Mouse (Mus musculus): ENCODE measurements at regions not wholly inside any gene's neighbourhood (a gene's known extent, or its start where the extent isn't known, plus 50 kb on each side); places are given as distances from the start of the nearest gene placed in this dataset.

GRCm38 (mm10) chr9:117904621-117905020 is 135.7 kb upstream of the Azi2 start:
- no peak overlapping the region for H3K27ac ChIP-seq
- no peaks in the 10 kb centered on the region for H3K27me3 ChIP-seq
- no peak overlapping the region for H3K4me3 ChIP-seq (replicated peaks)
- H3K36me3 ChIP-seq (replicated peaks): no peaks in the 10 kb centered on the region
- H3K9me3 ChIP-seq: no peaks in the 10 kb centered on the region
- H3K9ac ChIP-seq: no peak overlapping the region
- H3K4me2 ChIP-seq: no peak overlapping the region
- 90% methylated on average over 8 of the region's 8 CpGs for WGBS
- no peak for ATAC-seq (ENCODE audit: low FRiP score)
- H3K4me1 ChIP-seq: no peaks in the 10 kb centered on the region

- no peak overlapping the region for H3K4me2 ChIP-seq
- H3K9me3 ChIP-seq: no peaks in the 10 kb centered on the region
- ATAC-seq (ENCODE audit: low FRiP score): no peak
- no peaks in the 10 kb centered on the region for H3K36me3 ChIP-seq (replicated peaks)
- H3K4me1 ChIP-seq: no peaks in the 10 kb centered on the region
- no peak overlapping the region for H3K27ac ChIP-seq
- H3K9ac ChIP-seq: no peak overlapping the region
- H3K27me3 ChIP-seq: no peaks in the 10 kb centered on the region
- 54% methylated on average over 4 of the region's 4 CpGs for WGBS
- H3K4me3 ChIP-seq (replicated peaks): no peak overlapping the region
Measured at GRCm38 (mm10) chr9:117903025-117903424, 137.3 kb upstream of the Azi2 start.

GRCm38 (mm10) chr9:117902239-117902939 is 137.9 kb upstream of the Azi2 start:
- Histone ChIP-seq H3K36me3 (replicated peaks) (no peaks in the 10 kb centered on the region), H3K9me3 (no peaks in the 10 kb centered on the region), H3K9ac (no peak overlapping the region), H3K4me3 (replicated peaks) (no peak overlapping the region), H3K27ac (no peak overlapping the region), H3K4me1 (no peaks in the 10 kb centered on the region), H3K4me2 (no peak overlapping the region), H3K27me3 (no peaks in the 10 kb centered on the region)
- no peak for ATAC-seq (ENCODE audit: low FRiP score)
- WGBS: 92% methylated on average over 20 of the region's 20 CpGs

GRCm38 (mm10) chr9:117900631-117901030 is 139.7 kb upstream of the Azi2 start:
- H3K4me3 ChIP-seq (replicated peaks): no peak overlapping the region
- no peak for ATAC-seq (ENCODE audit: low FRiP score)
- no peak overlapping the region for H3K4me2 ChIP-seq
- no peaks in the 10 kb centered on the region for H3K9me3 ChIP-seq
- no peaks in the 10 kb centered on the region for H3K36me3 ChIP-seq (replicated peaks)
- 93% methylated on average over 12 of the region's 12 CpGs for WGBS
- H3K27ac ChIP-seq: no peak overlapping the region
- H3K4me1 ChIP-seq: no peaks in the 10 kb centered on the region
- no peak overlapping the region for H3K9ac ChIP-seq
- no peaks in the 10 kb centered on the region for H3K27me3 ChIP-seq

- Histone ChIP-seq H3K27ac (no peak overlapping the region), H3K4me3 (replicated peaks) (no peak overlapping the region), H3K27me3 (no peaks in the 10 kb centered on the region), H3K9me3 (no peaks in the 10 kb centered on the region), H3K9ac (no peak overlapping the region), H3K36me3 (replicated peaks) (no peaks in the 10 kb centered on the region), H3K4me2 (no peak overlapping the region), H3K4me1 (no peaks in the 10 kb centered on the region)
- WGBS: 88% methylated on average over 8 of the region's 8 CpGs
- no peak for ATAC-seq (ENCODE audit: low FRiP score)
Measured at GRCm38 (mm10) chr9:117896517-117896916, 143.8 kb upstream of the Azi2 start.

- H3K27me3 ChIP-seq: no peaks in the 10 kb centered on the region
- WGBS: 84% methylated on average over 6 of the region's 6 CpGs
- no peak for ATAC-seq (ENCODE audit: low FRiP score)
- no peaks in the 10 kb centered on the region for H3K9me3 ChIP-seq
- no peak overlapping the region for H3K4me3 ChIP-seq (replicated peaks)
- H3K36me3 ChIP-seq (replicated peaks): no peaks in the 10 kb centered on the region
- no peak overlapping the region for H3K9ac ChIP-seq
- no peak overlapping the region for H3K4me2 ChIP-seq
- no peak overlapping the region for H3K27ac ChIP-seq
- H3K4me1 ChIP-seq: no peaks in the 10 kb centered on the region
Measured at GRCm38 (mm10) chr9:117892601-117893000, 147.7 kb upstream of the Azi2 start.

- Histone ChIP-seq H3K27me3 (peaks cover 29% of the 10 kb centered on the region), H3K4me2 (peak overlapping the region; percentile 93), H3K9ac (peak overlapping the region; percentile 73), H3K36me3 (replicated peaks) (no peaks in the 10 kb centered on the region), H3K27ac (no peak overlapping the region), H3K4me3 (replicated peaks) (peak overlapping the region; percentile 66), H3K9me3 (no peaks in the 10 kb centered on the region), H3K4me1 (peaks cover 11% of the 10 kb centered on the region)
- 35% methylated on average over 8 of the region's 8 CpGs for WGBS
- no peak; the same call in 1 of the 2 replicates for ATAC-seq (ENCODE audit: low FRiP score)
Measured at GRCm38 (mm10) chr9:117873172-117873571, 167.1 kb upstream of the Azi2 start.

GRCm38 (mm10) chr9:117872387-117873081 is 167.8 kb upstream of the Azi2 start:
- peak; percentile 86 for ATAC-seq (ENCODE audit: low FRiP score)
- peaks cover 29% of the 10 kb centered on the region for H3K27me3 ChIP-seq
- peak overlapping the region; percentile 73 for H3K9ac ChIP-seq
- WGBS: under 1% methylated on average over 61 of the region's 70 CpGs
- no peak overlapping the region; the same call in 1 of the 2 replicates for H3K27ac ChIP-seq
- peaks cover 11% of the 10 kb centered on the region for H3K4me1 ChIP-seq
- H3K4me2 ChIP-seq: peak overlapping the region; percentile 93
- peak overlapping the region; percentile 66 for H3K4me3 ChIP-seq (replicated peaks)
- no peaks in the 10 kb centered on the region for H3K36me3 ChIP-seq (replicated peaks)
- H3K9me3 ChIP-seq: no peaks in the 10 kb centered on the region

GRCm38 (mm10) chr9:117872021-117872386 is 168.3 kb upstream of the Azi2 start:
- H3K9me3 ChIP-seq: no peaks in the 10 kb centered on the region
- peaks cover 11% of the 10 kb centered on the region for H3K4me1 ChIP-seq
- ATAC-seq (ENCODE audit: low FRiP score): peak; percentile 71
- H3K36me3 ChIP-seq (replicated peaks): no peaks in the 10 kb centered on the region
- H3K4me2 ChIP-seq: peak overlapping the region; percentile 93
- under 1% methylated on average over 15 of the region's 15 CpGs for WGBS
- peak overlapping the region; percentile 66 for H3K4me3 ChIP-seq (replicated peaks)
- peaks cover 29% of the 10 kb centered on the region for H3K27me3 ChIP-seq
- H3K27ac ChIP-seq: no peak overlapping the region
- H3K9ac ChIP-seq: peak overlapping the region; percentile 73

- H3K4me2 ChIP-seq: peak overlapping the region; percentile 93
- 31% methylated on average over 11 of the region's 11 CpGs for WGBS
- peaks cover 11% of the 10 kb centered on the region for H3K4me1 ChIP-seq
- H3K27me3 ChIP-seq: peaks cover 29% of the 10 kb centered on the region
- H3K9ac ChIP-seq: no peak overlapping the region
- H3K36me3 ChIP-seq (replicated peaks): no peaks in the 10 kb centered on the region
- H3K27ac ChIP-seq: no peak overlapping the region
- H3K4me3 ChIP-seq (replicated peaks): no peak overlapping the region
- no peaks in the 10 kb centered on the region for H3K9me3 ChIP-seq
- ATAC-seq (ENCODE audit: low FRiP score): peak; percentile 18; the same call in 1 of the 2 replicates
Measured at GRCm38 (mm10) chr9:117870616-117871015, 169.7 kb upstream of the Azi2 start.

- Histone ChIP-seq H3K9me3 (no peaks in the 10 kb centered on the region), H3K36me3 (replicated peaks) (no peaks in the 10 kb centered on the region), H3K4me1 (no peaks in the 10 kb centered on the region), H3K9ac (no peak overlapping the region), H3K27ac (no peak overlapping the region), H3K4me3 (replicated peaks) (no peak overlapping the region), H3K27me3 (no peaks in the 10 kb centered on the region), H3K4me2 (no peak overlapping the region)
- ATAC-seq (ENCODE audit: low FRiP score): no peak
- 92% methylated on average over 3 of the region's 3 CpGs for WGBS
Measured at GRCm38 (mm10) chr9:117863944-117864343, 176.4 kb upstream of the Azi2 start.

GRCm38 (mm10) chr9:117863318-117863717 is 177.0 kb upstream of the Azi2 start:
- Histone ChIP-seq H3K36me3 (replicated peaks) (no peaks in the 10 kb centered on the region), H3K27ac (no peak overlapping the region), H3K4me2 (no peak overlapping the region), H3K9ac (no peak overlapping the region), H3K4me1 (no peaks in the 10 kb centered on the region), H3K4me3 (replicated peaks) (no peak overlapping the region), H3K9me3 (no peaks in the 10 kb centered on the region), H3K27me3 (no peaks in the 10 kb centered on the region)
- no peak for ATAC-seq (ENCODE audit: low FRiP score)
- WGBS: 90% methylated on average over 6 of the region's 6 CpGs

GRCm38 (mm10) chr9:117859580-117860045 is 180.7 kb upstream of the Azi2 start:
- no peaks in the 10 kb centered on the region for H3K9me3 ChIP-seq
- H3K9ac ChIP-seq: no peak overlapping the region
- no peak overlapping the region for H3K4me3 ChIP-seq (replicated peaks)
- no peaks in the 10 kb centered on the region for H3K36me3 ChIP-seq (replicated peaks)
- H3K4me2 ChIP-seq: no peak overlapping the region
- no peaks in the 10 kb centered on the region for H3K27me3 ChIP-seq
- H3K27ac ChIP-seq: no peak overlapping the region
- no peaks in the 10 kb centered on the region for H3K4me1 ChIP-seq
- 87% methylated on average over 16 of the region's 16 CpGs for WGBS
- ATAC-seq (ENCODE audit: low FRiP score): no peak

All from forebrain, embryonic 12.5 days (tissue).